Mouse (Mus musculus): ENCODE data around the gene Ncapg.

Gene Ncapg

GRCm38 (mm10) chr5:45706811-45707210 is 37.1 kb downstream of the Ncapg start:
- DNase-seq: no peak

DNA sequence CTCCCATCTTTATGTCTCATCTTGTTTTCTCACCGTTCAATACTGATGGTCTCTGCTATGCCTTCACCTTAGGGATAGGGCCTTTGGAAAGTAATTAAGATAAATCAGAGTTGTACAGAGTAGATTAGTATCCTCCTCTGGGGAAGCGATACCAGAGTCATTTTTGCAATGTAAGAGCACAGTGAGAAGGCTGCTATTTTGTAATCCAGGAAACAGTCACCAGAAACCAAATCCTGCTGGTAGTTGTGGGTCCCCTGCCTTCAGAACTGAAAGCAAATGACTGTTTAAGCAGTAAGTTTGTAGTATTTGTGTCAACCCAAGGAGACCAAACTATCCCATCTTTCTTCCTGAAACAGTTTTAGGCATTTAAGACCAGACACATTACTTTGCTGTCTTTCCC is 39.9 kb downstream of the Ncapg start:
- no peak for DNase-seq

DNA sequence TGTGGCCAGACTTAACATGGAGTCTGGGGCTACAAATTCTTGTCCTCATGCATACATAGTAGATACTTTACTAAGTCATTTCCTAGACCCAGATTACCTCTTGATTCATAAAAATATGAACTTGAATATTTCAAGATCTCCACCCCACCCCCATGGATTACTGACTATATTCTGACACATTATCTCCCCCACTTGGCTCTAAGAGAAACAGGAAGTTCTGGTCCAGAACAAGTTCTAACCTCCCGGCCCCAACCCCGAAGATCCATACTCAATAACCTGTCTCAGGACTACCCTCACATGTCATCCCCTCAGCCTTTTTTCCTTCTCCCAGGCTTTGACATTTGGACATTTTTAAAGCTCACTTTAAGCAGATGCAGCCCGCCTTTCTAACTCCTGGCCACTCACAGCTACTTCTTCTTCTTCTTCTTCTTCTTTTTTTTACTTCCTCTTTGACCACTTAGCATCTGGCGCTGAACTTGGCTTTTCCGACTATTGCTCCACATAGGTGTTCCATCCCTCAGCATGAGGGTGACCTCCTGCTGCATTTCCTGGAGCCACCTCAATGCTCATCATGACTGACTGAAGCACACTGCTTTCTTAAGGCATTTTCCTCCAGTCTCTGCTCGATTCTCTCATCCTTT is 49.2 kb downstream of the Ncapg start:
- no peak for DNase-seq

GRCm38 (mm10) chr5:45733751-45734150 is 64.0 kb downstream of the Ncapg start:
- no peak for DNase-seq

- DNase-seq: no peak
Observed at GRCm38 (mm10) chr5:45737911-45738310, 68.2 kb downstream of the Ncapg start.
